In genomic region chrX:100344433-100344832, GRCm38 (mm10) we compare ENCODE assay signal across 15 mouse cellular contexts.
DNase-seq lines count a peak whose midpoint lies in the region; ATAC-seq lines count a peak whose summit lies in the region.
"Had no signal": no experiment of that assay in that cellular context is flagged by ENCODE, and none has a peak within 500 bp of the region (broad histone marks: within the 10 kb centered on the region; RNA-seq: fewer than 3 reads in every experiment).

No protein-coding gene starts in this region.

- ATAC-seq in granulocyte monocyte progenitor cell, adult 5-6 weeks (replicated peaks; ENCODE audit: poor library complexity, severe bottlenecking): peak; percentile 52; the same call in 1 of the 2 replicates
- ATAC-seq in neutrophil, adult 5-6 weeks (ENCODE audit: extremely low read depth, insufficient number of reproducible peaks, low FRiP score, poor library complexity, severe bottlenecking): peak; percentile 97
- ATAC-seq: forebrain, embryonic 16.5 days; hindbrain, embryonic 16.5 days; inflammation-experienced regulatory T-cells, adult 6 months had no signal

- peak; percentile 18 for DNase-seq in 3T3-L1 (ENCODE audit: low read depth, low spot score)
- DNase-seq in 416B (ENCODE audit: low read depth): peak; percentile 30
- no peak for DNase-seq in spleen, adult 12 weeks (ENCODE audit: low spot score)
- DNase-seq in heart, adult 11 months: no peak
- DNase-seq: adrenal gland, postnatal 10 days; cerebellum, adult 11 months; cerebellum, adult 9-11 months; cerebellum, postnatal 36 days; gastrocnemius, postnatal 14 days; heart, postnatal 36 days had no signal

Comparison
In these comparisons a context has a peak if more than half of its experiments do, and no peak if none do; other contexts are left out.
1. DNase-seq: peak in 3T3-L1 (single experiment) and 416B (single experiment); none in spleen, adult 12 weeks (single experiment) and heart, adult 11 months (single experiment).